Mouse (Mus musculus) embryonic fibroblast, embryonic 13.5 days (primary cell): Measurements from ENCODE around the gene Cipc.

Experiments used
- CTCF ChIP-seq: IDR thresholded peaks from 2 replicates; pipeline ENCODE4 v1.5.1; 2011; ENCODE audit warnings: mild to moderate bottlenecking, control low read depth, low read length, moderate library complexity, borderline replicate concordance; ENCODE audit not compliant: insufficient read depth
- POLR2A ChIP-seq: IDR thresholded peaks from 2 replicates; pipeline ENCODE4 v1.6.1; 2011; ENCODE audit warnings: low read depth, mild to moderate bottlenecking, control low read depth, low read length, moderate library complexity

GRCm38 (mm10) chr12:86915617-86916016 lies 31.2 kb upstream of the Cipc start:
- TF ChIP-seq CTCF (no peak), POLR2A (no peak)
